Mouse (Mus musculus) left cerebral cortex, postnatal 25 days (tissue): ENCODE measurements around the gene Kbtbd6. TPM values are rescaled to one million over a fixed set of nuclear protein-coding genes. Genes with fewer than 3 reads are reported as not detected.

Experiments used
- total RNA-seq, 2 experiments: library from RNA; stranded (reverse); gene quantifications; 2 replicates each; pipeline ENCODE4 v1.2.3; 2021

Kbtbd6 gene
- total RNA-seq, 2 experiments from 2014 or later: 1.3 to 1.6 TPM

Other genes with a start within 250 kb of the Kbtbd6 start
- not detected for gene Zfp957, start 204.5 kb upstream of the Kbtbd6 start, total RNA-seq
- gene Rgcc, start 150.2 kb upstream of the Kbtbd6 start, total RNA-seq: 10 to 100 TPM; 31.9 to 42.4 TPM
- 10 to 100 TPM in 1 of 2 experiments, 1 to 10 TPM in 1; 9.1 to 13.7 TPM for gene Naa16, start 61.1 kb upstream of the Kbtbd6 start, total RNA-seq
- gene Mtrf1, start 54.1 kb upstream of the Kbtbd6 start, total RNA-seq: 1 to 10 TPM; 5.4 to 5.8 TPM
- gene Kbtbd7, start 25.3 kb upstream of the Kbtbd6 start, total RNA-seq: 10 to 100 TPM; 39.8 to 41.0 TPM
- gene Elf1, start 29.4 kb downstream of the Kbtbd6 start, total RNA-seq: 1 to 10 TPM; 4.1 to 4.4 TPM
- gene Wbp4, start 29.7 kb downstream of the Kbtbd6 start, total RNA-seq: 10 to 100 TPM; 46.2 to 48.4 TPM
- gene Sugt1, start 135.9 kb downstream of the Kbtbd6 start, total RNA-seq: 10 to 100 TPM; 85.3 to 94.0 TPM
- 1 to 10 TPM in 1 of 2 experiments, under 1 TPM in 1; 0.87 to 1.1 TPM for gene Cnmd, start 210.3 kb downstream of the Kbtbd6 start, total RNA-seq